Comparison of ENCODE assay signal across 24 mouse cellular contexts in genomic region chr9:102119422-102119821, GRCm38 (mm10).
A peak's percentile ranks its signal among the peaks of the same experiment; 100 is the strongest.
DNase-seq lines count a peak whose midpoint lies in the region; ATAC-seq and TF ChIP-seq lines count a peak whose summit lies in the region.
"Had no signal": no experiment of that assay in that cellular context is flagged by ENCODE, and none has a peak within 500 bp of the region (broad histone marks: within the 10 kb centered on the region; RNA-seq: fewer than 3 reads in every experiment).

No protein-coding gene starts in this region.

- DNase-seq in cerebellum, postnatal 10 days = peak; percentile 39 to 53
- DNase-seq in cerebellum, adult 18-20 months = no peak
- no peak for DNase-seq in heart, adult 2 months
- DNase-seq in heart, postnatal 36 days = no peak
- no peak for DNase-seq in left cerebral cortex, adult 2 months (ENCODE audit: extremely low spot score in 1 of 2, low spot score in 2 of 2)
- DNase-seq in left cerebral cortex, adult 9 months (ENCODE audit: low spot score in 2 of 2) = no peak
- no peak for DNase-seq in midbrain, postnatal 0 days (ENCODE audit: low spot score)
- no peak for DNase-seq in midbrain, embryonic 11.5 days (ENCODE audit: low spot score, missing footprints)
- DNase-seq: gastrocnemius, postnatal 25 days; heart, postnatal 4 days; kidney, adult 11 months; kidney, postnatal 14 days; liver, postnatal 0 days; right cerebral cortex, adult 18-20 months; right cerebral cortex, postnatal 4 days; thymus, adult 18-20 months; thymus, postnatal 36 days had no signal

- H3K4me2 ChIP-seq in midbrain, postnatal 0 days (ENCODE audit: low read depth, low read length, poor library complexity, severe bottlenecking) = no peak overlapping the region
- H3K4me2 ChIP-seq in midbrain, embryonic 11.5 days = no peak overlapping the region
- H3K4me2 ChIP-seq: embryonic facial prominence, embryonic 12.5 days; forebrain, embryonic 12.5 days; heart, embryonic 15.5 days; neural tube, embryonic 15.5 days had no signal

- no peak overlapping the region for H3K27ac ChIP-seq in heart, adult 2 months
- no peak overlapping the region for H3K27ac ChIP-seq in left cerebral cortex, adult 2 months
- no peak overlapping the region for H3K27ac ChIP-seq in midbrain, postnatal 0 days (ENCODE audit: low read depth, low read length)
- H3K27ac ChIP-seq in midbrain, embryonic 11.5 days (ENCODE audit: low read depth, low read length) = no peak overlapping the region
- H3K27ac ChIP-seq: embryonic facial prominence, embryonic 12.5 days; forebrain, embryonic 12.5 days; heart, embryonic 15.5 days; macrophage; neural tube, embryonic 15.5 days had no signal

- WGBS in heart, adult 2 months = 73% methylated on average over 3 of the region's 3 CpGs
- 78% methylated on average over 3 of the region's 3 CpGs for WGBS in midbrain, postnatal 0 days
- WGBS in midbrain, embryonic 11.5 days = 87% methylated on average over 3 of the region's 3 CpGs

- H3K4me3 ChIP-seq in heart, adult 2 months = no peak overlapping the region
- no peak overlapping the region for H3K4me3 ChIP-seq in left cerebral cortex, adult 2 months
- no peak overlapping the region for H3K4me3 ChIP-seq in midbrain, postnatal 0 days (ENCODE audit: low read depth, low read length)
- no peak overlapping the region for H3K4me3 ChIP-seq in midbrain, embryonic 11.5 days (ENCODE audit: low read depth, low read length)
- H3K4me3 ChIP-seq: embryonic facial prominence, embryonic 12.5 days; forebrain, embryonic 12.5 days; heart, embryonic 15.5 days; neural tube, embryonic 15.5 days had no signal

- TF ChIP-seq EP300 in heart, adult 2 months (IDR thresholded peaks at IDR 0.05; ENCODE audit: insufficient read depth, low read depth, low read length) = no peak

- no peaks in the 10 kb centered on the region for H3K9me3 ChIP-seq in midbrain, postnatal 0 days (ENCODE audit: low read length)
- no peaks in the 10 kb centered on the region for H3K9me3 ChIP-seq in midbrain, embryonic 11.5 days (ENCODE audit: control insufficient read depth, low read length)
- H3K9me3 ChIP-seq: embryonic facial prominence, embryonic 12.5 days; forebrain, embryonic 12.5 days; heart, embryonic 15.5 days; neural tube, embryonic 15.5 days had no signal

- no peaks in the 10 kb centered on the region for H3K36me3 ChIP-seq in heart, adult 2 months (ENCODE audit: control insufficient read depth, insufficient read depth, low read length)
- H3K36me3 ChIP-seq in midbrain, postnatal 0 days (ENCODE audit: insufficient read depth, low read length) = no peaks in the 10 kb centered on the region
- H3K36me3 ChIP-seq in midbrain, embryonic 11.5 days (ENCODE audit: control insufficient read depth, insufficient read depth, low read length) = no peaks in the 10 kb centered on the region
- H3K36me3 ChIP-seq: embryonic facial prominence, embryonic 12.5 days; forebrain, embryonic 12.5 days; heart, embryonic 15.5 days; neural tube, embryonic 15.5 days had no signal

- ATAC-seq in midbrain, postnatal 0 days (ENCODE audit: low FRiP score) = no peak
- no peak for ATAC-seq in midbrain, embryonic 11.5 days (ENCODE audit: low FRiP score)
- ATAC-seq: hindbrain, embryonic 16.5 days; liver, postnatal 0 days; midbrain, embryonic 16.5 days had no signal

- H3K27me3 ChIP-seq in heart, adult 2 months (ENCODE audit: control insufficient read depth, insufficient read depth, low read length) = no peaks in the 10 kb centered on the region
- no peaks in the 10 kb centered on the region for H3K27me3 ChIP-seq in midbrain, postnatal 0 days (ENCODE audit: insufficient read depth, low read length)
- H3K27me3 ChIP-seq in midbrain, embryonic 11.5 days (ENCODE audit: control insufficient read depth, insufficient read depth, low read length) = peaks cover 1% of the 10 kb centered on the region
- H3K27me3 ChIP-seq: embryonic facial prominence, embryonic 12.5 days; heart, embryonic 15.5 days; neural tube, embryonic 15.5 days had no signal

- no peak for TF ChIP-seq POLR2A in heart, adult 2 months (IDR thresholded peaks at IDR 0.05; ENCODE audit: insufficient read depth, low read depth, low read length)

- intact Hi-C loops in heart, adult 2 months (cut with DNase I) = no loop called here
- intact Hi-C loops in heart, postnatal 36 days (cut with DNase I) = no loop called here
- intact Hi-C loops in left cerebral cortex, adult 2 months (cut with DNase I) = no loop called here

- no peaks in the 10 kb centered on the region for H3K4me1 ChIP-seq in heart, adult 2 months (ENCODE audit: control insufficient read depth, insufficient read depth, low read length)
- peaks cover 8% of the 10 kb centered on the region; the same call in 1 of the 2 replicates for H3K4me1 ChIP-seq in midbrain, postnatal 0 days (ENCODE audit: insufficient read depth, low read length)
- peaks cover 16% of the 10 kb centered on the region for H3K4me1 ChIP-seq in midbrain, embryonic 11.5 days (ENCODE audit: control insufficient read depth, insufficient read depth, low read length)
- H3K4me1 ChIP-seq: heart, embryonic 15.5 days had no signal

- TF ChIP-seq CTCF in heart, adult 2 months (IDR thresholded peaks at IDR 0.05) = peak; percentile 38
- TF ChIP-seq CTCF in left cerebral cortex, adult 2 months (IDR thresholded peaks at IDR 0.05) = peak; percentile 34
- TF ChIP-seq CTCF in midbrain, postnatal 0 days (IDR thresholded peaks at IDR 0.05) = peak; percentile 28

- H3K79me2 ChIP-seq in heart, adult 2 months (replicated peaks; ENCODE audit: control insufficient read depth, insufficient read depth, low read length) = no peaks in the 10 kb centered on the region

- no peak overlapping the region for H3K9ac ChIP-seq in heart, adult 2 months (ENCODE audit: low read depth, low read length)
- H3K9ac ChIP-seq in midbrain, postnatal 0 days (replicated peaks; ENCODE audit: low read length, poor library complexity, severe bottlenecking) = no peak overlapping the region
- H3K9ac ChIP-seq in midbrain, embryonic 11.5 days (ENCODE audit: low read length) = no peak overlapping the region
- H3K9ac ChIP-seq: embryonic facial prominence, embryonic 12.5 days; forebrain, embryonic 12.5 days; heart, embryonic 15.5 days; liver, postnatal 0 days; neural tube, embryonic 15.5 days had no signal

Comparison
In these comparisons a context has a peak if more than half of its experiments do, and no peak if none do; other contexts are left out.
1. DNase-seq: peak in cerebellum, postnatal 10 days (2 of 2); none in cerebellum, adult 18-20 months (0 of 2), heart, adult 2 months (0 of 2), heart, postnatal 36 days (0 of 2), left cerebral cortex, adult 2 months (0 of 2), left cerebral cortex, adult 9 months (0 of 2), midbrain, postnatal 0 days (single experiment) and midbrain, embryonic 11.5 days (single experiment).
2. Peak in every context shown above with its lines, with median percentiles within 50 percentile points of each other: CTCF ChIP-seq.